Mouse (Mus musculus) fibroblast of lung, adult 2 months (primary cell): ENCODE data around the gene 4930430F08Rik.
"Not testable (repeated sequence)": the region's sequence is repeated elsewhere in the genome, so short reads cannot be mapped to it uniquely, and the experiment has no call there.

Experiments
- DNase-seq: peaks from one replicate; pipeline ENCODE4 v3.0.0-alpha.2; 2011; ENCODE audit warnings: low read depth

Gene 4930430F08Rik

DNA sequence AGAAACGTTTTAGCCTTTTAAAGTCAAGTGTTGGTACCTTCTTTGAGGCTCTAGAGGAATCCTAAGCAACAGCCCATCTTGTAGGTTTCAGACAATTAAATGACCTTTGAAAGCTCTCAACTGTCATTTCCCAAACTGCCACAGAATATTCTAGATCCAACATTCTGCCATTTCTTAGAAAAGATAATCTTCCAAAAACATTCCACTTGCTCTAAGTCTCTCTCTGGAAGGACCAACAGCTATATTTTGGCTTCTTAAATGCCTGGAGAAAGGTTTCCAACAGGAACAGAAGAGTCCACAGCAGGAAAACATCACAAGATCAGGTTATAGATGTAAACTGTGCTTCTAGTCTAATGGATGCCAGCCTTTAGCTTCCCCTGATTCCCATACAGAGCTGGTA, at the start of gene 4930430F08Rik, which contains the start of gene 1700017N19Rik:
Gene 4930430F08Rik (minus strand): TSS at position 101 of the 400 bp plus-strand sequence.
Gene 1700017N19Rik (plus strand): TSS at position 162 of the 400 bp plus-strand sequence.
- no peak for DNase-seq

GRCm38 (mm10) chr10:100629762-100630438, 39.7 kb upstream of the 4930430F08Rik start:
- DNase-seq: peak; percentile 33

DNA sequence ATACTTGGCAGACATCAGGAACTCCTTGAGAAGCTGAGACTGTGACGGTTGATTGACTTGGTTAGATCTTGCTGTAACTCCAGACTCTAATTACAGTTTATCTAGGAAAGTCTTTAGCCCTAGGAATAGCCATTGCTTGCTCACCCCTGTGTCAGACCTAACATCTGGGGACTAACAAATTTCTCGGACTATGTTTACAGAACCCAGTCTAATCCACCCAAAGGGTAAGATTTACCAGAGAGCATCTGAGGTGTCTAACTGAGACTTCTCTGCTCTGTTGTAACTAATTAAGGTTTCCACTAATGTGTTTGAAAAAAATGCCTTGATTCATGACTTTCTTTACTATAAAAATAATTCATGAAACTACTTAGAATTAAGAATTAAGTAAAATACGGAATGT, 32.3 kb upstream of the 4930430F08Rik start:
- DNase-seq: no peak

DNA sequence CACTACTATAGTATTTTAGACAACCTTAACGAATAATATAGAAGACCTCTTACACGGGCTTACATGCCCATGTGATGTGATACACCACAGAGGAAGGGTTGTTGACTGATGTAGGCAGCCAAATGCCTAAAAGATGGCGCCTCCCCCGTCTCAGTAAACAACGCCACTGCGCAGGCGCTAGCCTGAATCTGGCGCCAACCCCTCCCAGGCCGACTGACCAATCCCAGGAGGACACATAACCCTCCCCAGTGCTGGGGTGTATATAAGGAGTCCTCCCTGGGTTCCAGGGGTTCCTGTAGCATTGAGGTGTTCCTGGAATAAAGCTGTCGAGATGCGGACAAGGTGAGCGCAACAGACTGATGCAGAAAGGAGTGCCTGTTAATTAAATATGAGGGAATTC, 29.8 kb upstream of the 4930430F08Rik start:
- no peak for DNase-seq

GRCm38 (mm10) chr10:100619474-100619873, 29.3 kb upstream of the 4930430F08Rik start:
- DNase-seq: no peak

DNA sequence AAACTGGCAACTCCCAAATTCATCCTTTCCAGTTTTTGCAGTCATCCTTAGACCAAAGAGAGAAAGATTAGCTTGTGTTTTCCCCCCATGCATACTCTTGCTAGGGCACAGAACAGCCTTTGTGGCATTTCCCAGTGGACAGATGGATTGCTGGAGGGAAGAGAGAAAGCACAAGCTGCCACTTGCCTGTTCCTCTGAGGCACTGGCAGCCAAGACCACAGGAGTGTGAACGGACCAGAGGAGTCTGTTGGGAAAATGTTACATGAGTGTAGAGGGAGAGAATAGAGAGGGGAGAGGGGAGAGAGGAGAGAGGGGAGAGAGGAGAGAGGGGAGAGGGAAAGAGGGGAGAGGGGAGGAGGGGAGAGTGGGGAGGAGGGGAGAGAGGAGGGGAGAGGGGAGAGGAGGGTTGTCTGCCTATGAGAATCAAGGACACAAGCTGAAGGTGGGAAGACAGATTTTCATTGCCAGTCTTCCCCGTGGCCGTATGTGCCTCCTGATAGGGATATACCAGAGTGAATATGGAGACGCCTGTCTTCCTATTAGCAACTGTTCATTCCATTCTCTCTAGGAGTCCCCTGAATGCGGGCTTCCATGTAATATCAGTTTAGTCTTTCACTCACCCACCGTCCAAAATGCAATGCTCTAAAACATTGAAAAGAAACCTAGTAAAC, 27.1 kb upstream of the 4930430F08Rik start:
- DNase-seq: no peak

DNA sequence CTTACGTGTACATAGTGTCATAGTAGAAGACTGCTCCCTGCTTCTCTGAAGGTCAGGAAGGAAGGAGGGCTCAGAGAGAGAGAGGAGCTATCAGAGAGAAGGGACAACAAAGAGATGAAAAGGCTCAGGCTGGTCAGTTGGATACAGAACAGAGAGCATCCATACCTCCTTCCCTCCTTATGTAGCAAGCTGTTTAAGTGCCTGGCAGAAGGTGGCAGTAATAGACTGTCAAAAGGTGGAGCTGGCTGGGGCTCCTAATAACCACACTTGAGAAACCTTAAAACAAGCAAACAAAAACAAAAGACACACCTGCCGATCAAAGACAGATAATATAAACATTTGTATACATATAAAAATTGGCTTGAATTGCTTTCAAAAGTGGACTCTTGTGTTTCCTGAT, 14.0 kb upstream of the 4930430F08Rik start:
- DNase-seq: no peak

DNA sequence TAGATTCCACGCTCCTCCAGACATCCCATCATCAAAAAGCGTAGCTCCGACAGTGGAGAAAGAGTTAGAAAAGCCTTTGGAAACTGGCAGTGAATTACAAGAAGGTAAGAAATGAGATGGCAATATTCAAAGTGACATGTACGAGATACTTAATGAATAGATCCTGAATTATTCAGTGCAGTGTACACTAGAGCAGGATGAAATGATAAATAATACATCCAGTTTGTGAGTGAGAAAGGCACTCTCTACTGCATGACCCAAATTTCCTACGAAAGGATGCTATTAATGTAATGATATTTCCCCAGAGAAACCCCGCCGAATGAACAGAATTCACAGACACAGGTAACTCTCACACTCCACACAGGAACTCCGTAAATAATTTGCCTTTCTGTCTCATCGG, 13.3 kb upstream of the 4930430F08Rik start:
- DNase-seq: no peak

GRCm38 (mm10) chr10:100598339-100598738, 8.1 kb upstream of the 4930430F08Rik start:
- DNase-seq: no peak

GRCm38 (mm10) chr10:100588932-100589388, 1.3 kb downstream of the 4930430F08Rik start:
- DNase-seq: peak; percentile 67

- no peak for DNase-seq
These were observed 1.7 kb downstream of the 4930430F08Rik start for GRCm38 (mm10) chr10:100588524-100588923.

DNA sequence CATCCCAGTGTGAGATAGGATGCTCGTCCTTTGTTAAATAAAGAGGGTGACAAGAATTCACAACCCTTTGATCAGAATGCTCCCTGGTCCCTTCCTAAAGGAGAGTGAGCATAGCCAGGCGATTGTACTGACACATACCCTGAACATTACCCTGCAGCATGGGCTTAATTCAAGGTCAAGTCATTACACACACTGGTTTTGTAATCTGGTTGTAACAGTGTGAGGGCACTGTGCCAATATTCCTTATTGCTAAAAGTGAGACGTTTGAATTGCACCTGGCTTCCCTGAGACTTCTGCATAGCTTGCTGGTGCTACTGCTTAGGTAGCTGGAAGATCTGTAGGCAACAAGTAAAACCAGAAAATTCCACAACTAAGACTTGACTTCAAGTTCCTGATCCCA, 6.0 kb downstream of the 4930430F08Rik start:
- DNase-seq: no peak

DNA sequence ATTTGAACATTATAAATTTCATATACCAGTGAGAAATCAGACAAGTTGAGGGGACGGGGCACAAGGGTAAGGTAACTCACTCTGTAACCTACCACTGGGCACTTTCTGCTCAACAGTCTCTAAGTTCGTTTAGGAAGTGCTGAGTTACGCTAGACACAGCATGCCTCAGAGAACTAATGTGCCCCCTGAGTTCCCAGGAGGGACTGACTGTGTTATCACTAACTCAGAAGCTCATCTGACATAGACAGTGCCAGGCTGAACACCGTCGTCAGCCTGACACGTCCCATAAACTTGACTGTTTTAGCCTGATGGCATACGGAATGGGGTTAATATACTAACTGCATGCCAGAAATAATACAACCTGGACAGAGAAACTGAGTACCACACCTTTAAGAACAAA, 14.9 kb downstream of the 4930430F08Rik start:
- DNase-seq: no peak

- DNase-seq: no peak
These were observed 15.6 kb downstream of the 4930430F08Rik start for GRCm38 (mm10) chr10:100574505-100575149.

DNA sequence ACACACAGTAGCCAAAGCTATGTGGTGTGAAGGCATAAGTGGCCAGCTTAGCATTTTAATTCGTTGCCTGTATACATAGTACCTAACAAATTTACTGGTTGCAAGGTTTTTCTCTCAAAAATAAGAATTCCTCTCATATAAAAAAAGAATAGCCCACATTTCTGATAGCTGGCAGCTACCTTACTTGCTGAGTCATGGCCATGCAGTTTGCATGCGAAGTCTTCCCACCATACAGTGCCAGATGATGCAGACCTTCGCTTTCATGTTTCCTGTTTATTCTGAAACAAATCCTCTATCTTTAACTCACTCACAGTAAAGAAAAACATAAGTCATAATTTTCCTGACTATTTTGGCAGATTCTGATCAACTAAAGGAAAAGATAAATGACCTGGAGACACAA, 18.5 kb downstream of the 4930430F08Rik start:
- no peak for DNase-seq

GRCm38 (mm10) chr10:100564112-100564511, 26.1 kb downstream of the 4930430F08Rik start:
- no peak for DNase-seq

DNA sequence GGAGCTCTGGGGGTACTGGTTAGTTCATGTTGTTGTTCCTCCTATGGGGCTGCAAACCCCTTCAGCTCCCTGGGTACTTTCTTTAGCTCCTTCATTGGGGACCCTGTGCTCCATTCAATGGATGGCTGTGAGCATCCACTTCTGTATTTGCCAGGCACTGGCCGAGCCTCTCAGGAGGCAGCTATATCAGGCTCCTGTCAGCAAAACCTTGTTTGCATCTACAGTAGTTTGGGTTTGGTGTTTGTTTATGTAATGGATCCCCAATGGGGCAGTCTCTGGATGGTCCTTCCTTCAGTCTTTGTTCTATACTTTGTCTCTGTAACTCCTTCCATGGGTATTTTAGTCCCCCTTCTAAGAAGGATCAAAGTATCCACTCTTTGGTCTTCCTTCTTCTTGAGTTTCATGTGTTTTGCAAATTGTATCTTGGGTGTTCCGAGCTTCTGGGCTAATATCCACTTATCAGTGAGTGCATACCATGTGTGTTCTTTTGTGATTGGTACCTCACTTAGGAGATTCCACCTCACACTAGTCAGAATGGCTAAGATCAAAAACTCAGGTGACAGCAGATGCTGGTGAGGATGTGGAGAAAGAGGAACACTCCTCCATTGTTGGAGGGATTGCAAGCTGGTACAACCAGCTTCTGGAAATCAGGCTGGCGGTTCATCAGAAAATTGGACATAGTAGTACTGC, 29.9 kb downstream of the 4930430F08Rik start:
- not testable (repeated sequence) for DNase-seq

DNA sequence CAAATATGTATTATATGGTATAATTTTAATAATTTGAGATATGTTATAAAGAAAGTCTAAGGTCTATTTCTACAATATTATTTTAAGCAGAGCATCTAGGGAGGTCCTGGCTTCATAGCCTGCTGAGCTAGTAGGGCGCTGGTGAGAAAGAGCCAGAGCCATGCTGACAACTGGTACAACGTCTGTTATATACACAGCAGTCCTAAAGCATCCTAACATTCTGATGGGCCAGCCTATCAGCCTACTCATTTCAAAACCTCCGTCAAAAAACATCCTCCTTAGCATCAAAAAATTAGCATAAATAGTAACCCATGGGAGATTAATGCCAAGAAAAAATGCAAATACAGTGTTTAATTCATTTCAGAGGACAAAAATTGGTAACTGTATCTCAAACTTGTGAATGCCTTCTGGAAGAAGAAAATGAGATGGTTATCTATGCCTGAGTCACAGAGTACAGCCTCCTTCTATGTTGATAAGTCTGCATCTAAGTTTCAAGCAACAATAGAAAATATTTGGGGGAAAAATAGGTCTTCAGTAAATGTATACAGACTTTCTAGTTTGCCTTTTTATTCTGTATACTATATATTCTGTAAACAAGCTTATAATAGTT, 33.6 kb downstream of the 4930430F08Rik start:
- DNase-seq: no peak

DNA sequence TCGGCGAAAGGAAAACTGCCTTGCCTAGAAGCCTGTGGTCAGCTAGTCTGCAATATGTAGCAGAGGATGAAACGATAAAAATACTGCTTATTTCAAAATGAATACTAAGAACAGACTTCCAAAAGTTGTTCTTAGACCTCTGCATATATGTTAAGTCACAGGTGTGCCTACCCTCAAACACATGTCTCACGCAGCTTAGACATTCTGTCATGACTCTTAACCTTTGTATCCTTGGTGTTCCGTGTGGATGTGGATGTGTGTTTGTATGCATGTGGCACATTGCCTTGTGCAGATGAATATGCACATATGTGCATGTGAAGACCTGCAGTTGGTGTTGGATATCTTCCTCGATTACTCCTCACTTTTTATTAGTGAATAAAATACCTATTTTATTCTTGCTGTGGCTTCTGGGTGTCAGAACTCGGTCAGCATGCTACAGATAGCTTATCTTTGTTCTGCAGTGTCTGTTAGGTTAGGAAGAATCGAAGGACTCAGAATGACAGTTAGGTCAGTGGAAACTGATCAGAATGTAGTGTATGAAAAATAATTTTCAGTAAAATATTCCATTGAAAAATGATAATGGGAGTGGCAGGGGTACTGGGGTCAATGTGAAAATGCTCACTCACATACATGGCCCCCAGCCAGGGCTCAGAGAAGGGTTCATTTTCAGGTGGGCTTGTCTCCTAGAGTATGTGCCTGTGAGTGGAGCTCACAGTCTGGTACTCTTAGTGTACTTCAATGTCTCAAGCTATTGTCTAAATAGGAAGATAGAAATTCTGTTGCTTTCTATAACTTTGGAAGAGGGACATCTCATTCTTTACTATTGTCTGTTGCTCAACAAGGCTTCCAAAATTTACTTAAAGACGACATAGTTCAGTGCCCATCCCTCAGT, 65.5 kb downstream of the 4930430F08Rik start:
- no peak for DNase-seq

DNA sequence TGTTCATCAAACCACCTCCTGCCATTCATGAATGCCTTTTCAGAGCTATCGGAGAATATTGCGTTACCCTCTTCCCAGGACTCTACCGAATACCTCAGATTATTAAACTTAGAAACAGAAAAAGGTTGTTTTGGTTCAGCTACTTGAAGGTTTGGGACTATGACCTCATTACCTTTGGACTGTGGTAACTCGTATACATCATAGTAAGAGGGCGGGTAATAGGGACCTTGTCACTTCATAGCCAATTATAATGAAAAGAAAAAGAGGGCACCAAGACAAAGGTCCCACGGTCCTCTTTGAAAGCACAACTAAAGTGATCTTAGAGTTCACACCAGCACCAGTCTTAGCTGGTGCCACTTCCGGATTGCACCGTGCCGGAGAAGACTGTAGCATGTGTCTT, 67.9 kb downstream of the 4930430F08Rik start:
- no peak for DNase-seq
